Mouse (Mus musculus) CD4-positive naive resting alpha-beta T cell, adult 76 days (primary cell): ENCODE data around the gene Adcy7. TPM values are rescaled to one million over a fixed set of nuclear protein-coding genes. Genes with fewer than 3 reads are reported as not detected.

Experiments
- total RNA-seq: library from RNA; stranded (reverse); gene quantifications from one replicate; pipeline ENCODE4 v1.2.4, GENCODE M21; 2023

Gene Adcy7
- total RNA-seq: 145 TPM

DNA sequence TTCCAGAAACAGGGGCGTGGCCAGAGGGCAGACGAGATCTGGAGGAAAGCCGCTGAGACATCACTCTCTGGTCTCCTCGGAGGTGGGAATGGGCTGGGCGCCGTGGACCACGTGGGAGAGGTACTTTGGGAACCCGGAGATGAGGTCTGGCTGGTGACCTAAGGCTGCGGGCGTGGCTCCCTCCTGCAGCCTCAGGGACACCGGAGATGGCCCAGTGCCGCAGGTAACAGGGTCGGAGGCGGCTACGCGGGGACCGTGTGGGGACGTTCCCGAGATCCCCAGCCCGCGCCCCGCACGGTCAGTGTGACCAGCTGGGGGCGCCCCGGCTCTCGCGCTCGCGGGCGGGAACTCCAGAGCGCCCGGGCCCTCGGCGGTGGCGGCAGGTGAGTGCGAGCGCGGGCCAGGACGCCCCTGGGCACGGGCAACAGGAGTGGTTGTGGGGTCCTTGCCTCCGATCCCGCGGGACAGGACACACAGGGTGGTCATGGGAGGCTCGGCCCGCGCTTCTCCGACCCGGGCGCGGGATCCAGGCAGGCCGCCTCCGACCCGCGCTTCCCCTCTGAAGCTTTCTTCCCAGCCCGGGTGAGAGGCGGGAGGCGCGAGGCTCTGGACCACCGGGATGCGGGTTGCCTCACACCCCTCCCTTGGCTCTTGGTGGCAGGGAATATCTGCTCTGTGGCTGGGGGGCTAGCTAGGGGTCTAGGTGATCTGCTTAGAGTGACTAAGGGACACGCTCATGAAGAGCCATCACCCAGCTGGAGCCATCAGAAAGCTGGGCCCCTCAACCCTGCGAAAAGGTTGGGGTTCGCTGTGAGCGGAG is at the start of gene Adcy7:
Gene Adcy7 (plus strand): TSS at position 173 of the 820 bp plus-strand sequence.

DNA sequence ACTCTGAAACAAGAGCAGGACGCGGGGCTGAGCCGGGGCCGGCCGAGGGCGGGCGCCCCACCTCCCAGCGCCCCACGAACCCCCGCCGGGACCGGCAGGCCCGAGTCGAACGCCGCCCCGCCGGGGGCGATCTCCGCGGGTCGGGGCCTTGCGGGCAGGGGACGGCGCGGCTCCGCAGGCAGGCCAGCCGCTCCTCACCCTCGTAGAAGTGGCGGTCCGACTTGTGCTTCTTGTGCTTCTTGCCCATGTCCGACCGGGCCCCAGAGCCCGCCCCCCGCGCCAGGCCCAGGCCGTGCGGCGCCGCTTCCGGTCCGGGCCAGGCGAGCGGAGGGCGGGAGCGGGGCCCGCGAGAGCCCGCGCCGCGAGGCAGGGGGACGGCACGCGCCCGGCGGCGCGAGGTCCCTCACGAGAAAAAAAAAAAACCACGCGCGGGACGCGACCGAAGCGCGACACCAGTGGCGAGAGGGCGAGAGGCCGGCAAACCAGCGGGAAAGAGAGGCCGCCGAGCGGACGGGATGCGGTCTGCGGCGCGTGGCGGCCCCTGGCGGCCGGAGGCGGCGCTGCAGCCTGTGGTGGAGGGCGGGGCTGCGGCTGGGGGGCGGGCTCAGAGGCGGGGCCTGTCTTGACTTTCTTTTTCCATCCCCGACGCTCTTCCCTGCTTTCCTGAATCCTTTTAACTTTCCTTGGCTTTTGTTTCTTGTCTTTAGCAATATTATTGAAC is 89.7 kb downstream of the Adcy7 start, which contains the start of gene Brd7:
Gene Brd7 (minus strand): TSS at position 487 of the 721 bp plus-strand sequence.

Other genes starting within 250 kb of the Adcy7 start
- 20.0 TPM for gene Cnep1r1, start 153.6 kb upstream of the Adcy7 start, total RNA-seq
- gene Heatr3, start 134.5 kb upstream of the Adcy7 start, total RNA-seq: 27.9 TPM
- 68.2 TPM for gene Tent4b, start 73.2 kb upstream of the Adcy7 start, total RNA-seq
- gene Brd7, start 89.8 kb downstream of the Adcy7 start, total RNA-seq: 59.6 TPM
- gene Nkd1, start 249.0 kb downstream of the Adcy7 start, total RNA-seq: not detected